ENCODE assay signal across 9 mouse cellular contexts in genomic region chr4:64076349-64077025, GRCm38 (mm10). TPM values are rescaled to one million over a fixed set of nuclear protein-coding genes. Genes with fewer than 3 reads are reported as not detected.
A peak's percentile ranks its signal among the peaks of the same experiment; 100 is the strongest.
DNase-seq lines count a peak whose midpoint lies in the region; ATAC-seq and TF ChIP-seq lines count a peak whose summit lies in the region.
"Had no signal": no experiment of that assay in that cellular context is flagged by ENCODE, and none has a peak within 500 bp of the region (broad histone marks: within the 10 kb centered on the region; RNA-seq: fewer than 3 reads in every experiment).

No protein-coding gene starts in this region.

- no peaks in the 10 kb centered on the region for H3K36me3 ChIP-seq in embryonic facial prominence, embryonic 13.5 days
- H3K36me3 ChIP-seq in embryonic facial prominence, embryonic 10.5 days (replicated peaks) = no peaks in the 10 kb centered on the region
- no peaks in the 10 kb centered on the region for H3K36me3 ChIP-seq in myocyte (ENCODE audit: control insufficient read depth, insufficient read depth)
- H3K36me3 ChIP-seq in forebrain, embryonic 14.5 days (ENCODE audit: control insufficient read depth, insufficient read depth, low read length) = no peaks in the 10 kb centered on the region
- H3K36me3 ChIP-seq: neural tube, embryonic 15.5 days had no signal

- no peaks in the 10 kb centered on the region for H3K9me3 ChIP-seq in embryonic facial prominence, embryonic 13.5 days
- no peaks in the 10 kb centered on the region for H3K9me3 ChIP-seq in embryonic facial prominence, embryonic 10.5 days
- no peaks in the 10 kb centered on the region for H3K9me3 ChIP-seq in forebrain, embryonic 14.5 days (replicated peaks; ENCODE audit: control insufficient read depth, low read length)
- H3K9me3 ChIP-seq: neural tube, embryonic 15.5 days had no signal

- 55% methylated on average over 6 of the region's 6 CpGs for WGBS in embryonic facial prominence, embryonic 13.5 days
- 82% methylated on average over 6 of the region's 6 CpGs for WGBS in embryonic facial prominence, embryonic 10.5 days
- 77% methylated on average over 6 of the region's 6 CpGs for WGBS in forebrain, embryonic 14.5 days

- no peaks in the 10 kb centered on the region for H3K27me3 ChIP-seq in embryonic facial prominence, embryonic 13.5 days
- no peaks in the 10 kb centered on the region for H3K27me3 ChIP-seq in embryonic facial prominence, embryonic 10.5 days (replicated peaks; ENCODE audit: low read depth, poor library complexity, severe bottlenecking)
- no peaks in the 10 kb centered on the region for H3K27me3 ChIP-seq in myocyte (ENCODE audit: control insufficient read depth, insufficient read depth, insufficient read length)
- no peaks in the 10 kb centered on the region for H3K27me3 ChIP-seq in forebrain, embryonic 14.5 days (replicated peaks; ENCODE audit: control insufficient read depth, insufficient read depth, low read length)
- H3K27me3 ChIP-seq: neural tube, embryonic 15.5 days had no signal

- 0 out of 2 replicates have a peak overlapping the region, but pooled peaks have one; percentile 33 for H3K27ac ChIP-seq in embryonic facial prominence, embryonic 13.5 days
- H3K27ac ChIP-seq in embryonic facial prominence, embryonic 10.5 days (replicated peaks) = no peak overlapping the region
- no peak overlapping the region for H3K27ac ChIP-seq in forebrain, embryonic 14.5 days (ENCODE audit: low read depth, low read length)
- H3K27ac ChIP-seq: neural tube, embryonic 15.5 days had no signal

- no peak overlapping the region for H3ac ChIP-seq in myocyte (ENCODE audit: control insufficient read depth, insufficient read length)

- no peak overlapping the region for H3K4me3 ChIP-seq in embryonic facial prominence, embryonic 13.5 days
- H3K4me3 ChIP-seq in embryonic facial prominence, embryonic 10.5 days = no peak overlapping the region
- no peak overlapping the region for H3K4me3 ChIP-seq in myocyte
- no peak overlapping the region for H3K4me3 ChIP-seq in forebrain, embryonic 14.5 days (ENCODE audit: low read depth, low read length)
- H3K4me3 ChIP-seq: neural tube, embryonic 15.5 days had no signal

- ATAC-seq in embryonic facial prominence, embryonic 13.5 days (ENCODE audit: insufficient number of reproducible peaks, insufficient read depth, low FRiP score, low TSS enrichment, low read depth) = no peak
- ATAC-seq in forebrain, embryonic 14.5 days = no peak

- 0 out of 2 replicates have a peak, but pooled peaks cover 5% of the 10 kb centered on the region for H3K4me1 ChIP-seq in embryonic facial prominence, embryonic 13.5 days
- H3K4me1 ChIP-seq in embryonic facial prominence, embryonic 10.5 days = no peaks in the 10 kb centered on the region
- H3K4me1 ChIP-seq in forebrain, embryonic 14.5 days (ENCODE audit: control insufficient read depth, insufficient read depth, low read length) = no peaks in the 10 kb centered on the region
- H3K4me1 ChIP-seq: neural tube, embryonic 15.5 days had no signal

- no peak for DNase-seq in embryonic facial prominence, embryonic 10.5 days (ENCODE audit: low spot score)
- peak; percentile 3 for DNase-seq in ovary, adult 18-20 months (ENCODE audit: low spot score)
- no peak for DNase-seq in ovary, postnatal 14 days (ENCODE audit: low spot score)
- DNase-seq in heart, adult 9 months (ENCODE audit: low spot score in 2 of 2) = peak; percentile 76
- no peak for DNase-seq in thymus, adult 18-20 months
- no peak for DNase-seq in forebrain, embryonic 14.5 days (ENCODE audit: low spot score)

- no peak for TF ChIP-seq POLR2A in myocyte (IDR thresholded peaks at IDR 0.05; ENCODE audit: insufficient read length, low read depth)

- no peak overlapping the region for H3K9ac ChIP-seq in embryonic facial prominence, embryonic 13.5 days
- no peak overlapping the region for H3K9ac ChIP-seq in forebrain, embryonic 14.5 days (ENCODE audit: low read length)
- H3K9ac ChIP-seq: neural tube, embryonic 15.5 days had no signal

- H3K79me2 ChIP-seq in myocyte (ENCODE audit: control insufficient read depth, insufficient read depth) = no peaks in the 10 kb centered on the region

- no peak overlapping the region for H3K4me2 ChIP-seq in embryonic facial prominence, embryonic 13.5 days
- H3K4me2 ChIP-seq in myocyte (ENCODE audit: low read depth) = peak overlapping the region; percentile 72
- H3K4me2 ChIP-seq in forebrain, embryonic 14.5 days (ENCODE audit: low read length) = no peak overlapping the region
- H3K4me2 ChIP-seq: neural tube, embryonic 15.5 days had no signal

TF ChIP-seq in myocyte, 11 proteins besides CTCF, POLR2A, EP300 and RAD21:
- TF ChIP-seq TCF12 (IDR thresholded peaks at IDR 0.05; ENCODE audit: insufficient read depth, poor library complexity, severe bottlenecking) (no peak), CEBPB (IDR thresholded peaks at IDR 0.05; ENCODE audit: insufficient read depth, poor library complexity, severe bottlenecking) (peak; percentile 74; the same call in 1 of the 2 replicates), POLR2AphosphoS2 (IDR thresholded peaks at IDR 0.05; ENCODE audit: insufficient read length, low read depth) (no peak), MAX (IDR thresholded peaks at IDR 0.05; ENCODE audit: low read depth) (no peak), MYOD1 (IDR thresholded peaks at IDR 0.05; ENCODE audit: control insufficient read depth in 1 of 3, insufficient read length in 2 of 3, low read depth in 2 of 3) (peak in 1 of 3 experiments; percentile 6), E2F4 (IDR thresholded peaks at IDR 0.05; ENCODE audit: insufficient read depth) (no peak), SRF (IDR thresholded peaks at IDR 0.05; ENCODE audit: control insufficient read depth, insufficient read length, low read depth) (peak; percentile 16), TCF3 (IDR thresholded peaks at IDR 0.05; ENCODE audit: insufficient read length, low read depth) (no peak), USF1 (IDR thresholded peaks at IDR 0.05; ENCODE audit: low read depth) (no peak), REST (IDR thresholded peaks at IDR 0.05; ENCODE audit: insufficient read depth, insufficient read length) (no peak), MYOG (IDR thresholded peaks at IDR 0.05; ENCODE audit: control insufficient read depth in 1 of 3, insufficient read depth in 1 of 3, insufficient read length in 2 of 3, low read depth in 2 of 3) (no peak)

RNA-seq across cellular contexts. Expression of gene Tnc, which starts 29.7 kb away (rescaled TPM):
- polyA plus RNA-seq in embryonic facial prominence, embryonic 13.5 days (2015; fragmentation: Nextera tagmentation; extraction: Ambion mirVana) = 48.0 and 61.7 TPM in 2 replicates
- polyA plus RNA-seq in embryonic facial prominence, embryonic 10.5 days (2016; fragmentation: Nextera tagmentation; extraction: Ambion mirVana) = 2.9 and 7.1 TPM in 2 replicates
- 183 TPM for polyA plus RNA-seq in myocyte (2012; fragmentation: generic; extraction: Trizol)
- 15.9 and 29.7 TPM in 2 replicates for polyA plus RNA-seq in forebrain, embryonic 14.5 days (2014; fragmentation: Nextera tagmentation; extraction: Ambion mirVana)

Comparison
In these comparisons a context has a peak if more than half of its experiments do, and no peak if none do; other contexts are left out.
1. DNase-seq: peak in ovary, adult 18-20 months (single experiment) and heart, adult 9 months (2 of 2); none in embryonic facial prominence, embryonic 10.5 days (single experiment), ovary, postnatal 14 days (single experiment), thymus, adult 18-20 months (0 of 2) and forebrain, embryonic 14.5 days (single experiment).